Mouse (Mus musculus) ES-E14 (cell line): ENCODE measurements around the gene Trcg1.

ENCODE experiments used
- HCFC1 ChIP-seq: IDR thresholded peaks from 2 replicates; pipeline ENCODE4 v1.6.1; 2012; ENCODE audit warnings: low read length, inconsistent platforms, borderline replicate concordance; ENCODE audit not compliant: insufficient read depth
- ZC3H11A ChIP-seq: IDR thresholded peaks from 2 replicates; pipeline ENCODE4 v1.6.1; 2012; ENCODE audit warnings: low read depth, mild to moderate bottlenecking, inconsistent platforms, low read length, borderline replicate concordance

DNA sequence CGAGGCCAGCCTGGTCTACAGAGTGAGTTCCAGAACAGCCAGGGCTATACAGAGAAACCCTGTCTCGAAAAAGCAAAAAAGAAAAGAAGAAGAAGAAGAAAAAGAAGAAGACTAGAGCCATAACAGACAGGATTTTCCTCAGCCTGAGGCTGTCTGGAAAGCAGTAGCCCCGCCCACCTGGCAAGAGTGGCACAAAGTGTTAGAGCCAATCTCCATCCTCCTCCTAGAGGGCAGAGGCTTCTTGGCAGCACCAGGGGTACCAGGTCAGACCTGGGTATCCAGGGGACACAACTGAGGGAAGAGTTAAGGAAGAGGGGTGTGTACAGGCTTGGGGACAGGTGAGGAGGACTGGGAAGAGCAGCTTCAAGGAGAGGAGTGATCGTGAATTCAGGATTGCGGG lies 1.3 kb downstream of the Trcg1 start:
- no peak for TF ChIP-seq ZC3H11A
- no peak for TF ChIP-seq HCFC1
